Mouse (Mus musculus) olfactory bulb, adult 2 months (tissue): ENCODE measurements at regions not wholly inside any gene's neighbourhood (a gene's known extent, or its start where the extent isn't known, plus 50 kb on each side); places are given as distances from the start of the nearest gene placed in this dataset.

Experiments
- CTCF ChIP-seq: fragments of 200-500 bp; IDR thresholded peaks from 2 replicates; pipeline ENCODE4 v1.5.1; 2012; ENCODE audit warnings: low read depth, mild to moderate bottlenecking, low read length, moderate library complexity; ENCODE audit not compliant: insufficient read depth
- POLR2A ChIP-seq: fragments of 200-500 bp; IDR thresholded peaks from 2 replicates; pipeline ENCODE4 v1.6.1; 2012; ENCODE audit warnings: mild to moderate bottlenecking, low read depth, low read length, moderate library complexity; ENCODE audit not compliant: insufficient read depth

GRCm38 (mm10) chr4:154778818-154779217 is 58.4 kb upstream of the Ttc34 start:
- TF ChIP-seq CTCF (no peak), POLR2A (no peak)
